Mouse (Mus musculus): ENCODE data around the gene Arhgap23.

- TF ChIP-seq CTCF (IDR thresholded peaks at IDR 0.05; ENCODE audit: control insufficient read depth, insufficient read depth, insufficient replicate concordance, low read depth, low read length): no peak
- TF ChIP-seq POLR2A (IDR thresholded peaks at IDR 0.05; ENCODE audit: control insufficient read depth, low read depth, low read length): no peak
Measured at GRCm38 (mm10) chr11:97428726-97429077, 13.4 kb downstream of the Arhgap23 start.
